Mouse (Mus musculus): ENCODE measurements around the gene 4930544D05Rik. TPM values are rescaled to one million over a fixed set of nuclear protein-coding genes. Genes with fewer than 3 reads are reported as not detected.

Gene 4930544D05Rik
- polyA plus RNA-seq, 1 experiment from 2014 or later, result not detected

GRCm38 (mm10) chr11:70598451-70598953 lies 17.1 kb upstream of the 4930544D05Rik start:
- no peak overlapping the region for H3K4me2 ChIP-seq
- H3K36me3 ChIP-seq, result peaks cover 47% of the 10 kb centered on the region
- DNase-seq (no peak), ATAC-seq (ENCODE audit: low read depth) (no peak)
- no peak overlapping the region for H3K27ac ChIP-seq
- 81% methylated on average over 9 of the region's 9 CpGs for WGBS (ENCODE audit: insufficient replicate concordance)
- peaks cover 39% of the 10 kb centered on the region for H3K4me1 ChIP-seq (replicated peaks)
- H3K27me3 ChIP-seq, result no peaks in the 10 kb centered on the region
- no peaks in the 10 kb centered on the region for H3K9me3 ChIP-seq (replicated peaks)
- H3K9ac ChIP-seq, result no peak overlapping the region
- no peak overlapping the region for H3K4me3 ChIP-seq (replicated peaks)

- H3K4me2 ChIP-seq, result no peak overlapping the region
- DNase-seq, result peak; percentile 44
- H3K36me3 ChIP-seq, result peaks cover 85% of the 10 kb centered on the region
- H3K27ac ChIP-seq, result no peak overlapping the region
- no peak overlapping the region for H3K4me3 ChIP-seq (replicated peaks)
- no peaks in the 10 kb centered on the region for H3K27me3 ChIP-seq
- 66% methylated on average over 14 of the region's 14 CpGs for WGBS (ENCODE audit: insufficient replicate concordance)
- peaks cover 8% of the 10 kb centered on the region; the same call in 1 of the 2 replicates for H3K4me1 ChIP-seq (replicated peaks)
- ATAC-seq (ENCODE audit: low read depth), result no peak
- H3K9ac ChIP-seq, result no peak overlapping the region
- no peaks in the 10 kb centered on the region for H3K9me3 ChIP-seq (replicated peaks)
Measured at GRCm38 (mm10) chr11:70605024-70605566, 10.6 kb upstream of the 4930544D05Rik start.

GRCm38 (mm10) chr11:70606717-70607116 lies 8.9 kb upstream of the 4930544D05Rik start:
- H3K27me3 ChIP-seq, result no peaks in the 10 kb centered on the region
- DNase-seq (no peak), ATAC-seq (ENCODE audit: low read depth) (no peak)
- no peak overlapping the region for H3K4me2 ChIP-seq
- H3K4me3 ChIP-seq (replicated peaks), result no peak overlapping the region
- H3K9ac ChIP-seq, result no peak overlapping the region
- no peaks in the 10 kb centered on the region for H3K9me3 ChIP-seq (replicated peaks)
- peaks cover 84% of the 10 kb centered on the region for H3K36me3 ChIP-seq
- peaks cover 8% of the 10 kb centered on the region; the same call in 1 of the 2 replicates for H3K4me1 ChIP-seq (replicated peaks)
- no peak overlapping the region for H3K27ac ChIP-seq
- WGBS (ENCODE audit: insufficient replicate concordance), result 84% methylated on average over 12 of the region's 12 CpGs

GRCm38 (mm10) chr11:70607611-70608010 lies 8.0 kb upstream of the 4930544D05Rik start:
- H3K4me2 ChIP-seq, result no peak overlapping the region
- H3K27ac ChIP-seq, result no peak overlapping the region
- ATAC-seq (ENCODE audit: low read depth) (no peak), DNase-seq (no peak)
- peaks cover 9% of the 10 kb centered on the region; the same call in 1 of the 2 replicates for H3K4me1 ChIP-seq (replicated peaks)
- WGBS (ENCODE audit: insufficient replicate concordance), result 71% methylated on average over 9 of the region's 9 CpGs
- H3K27me3 ChIP-seq, result no peaks in the 10 kb centered on the region
- no peak overlapping the region for H3K4me3 ChIP-seq (replicated peaks)
- H3K9ac ChIP-seq, result no peak overlapping the region
- no peaks in the 10 kb centered on the region for H3K9me3 ChIP-seq (replicated peaks)
- H3K36me3 ChIP-seq, result peaks cover 85% of the 10 kb centered on the region

GRCm38 (mm10) chr11:70608381-70609066 lies 7.1 kb upstream of the 4930544D05Rik start:
- peaks cover 85% of the 10 kb centered on the region for H3K36me3 ChIP-seq
- H3K4me3 ChIP-seq (replicated peaks), result no peak overlapping the region
- H3K27ac ChIP-seq, result no peak overlapping the region
- WGBS (ENCODE audit: insufficient replicate concordance), result 82% methylated on average over 26 of the region's 26 CpGs
- H3K4me2 ChIP-seq, result no peak overlapping the region
- H3K27me3 ChIP-seq, result no peaks in the 10 kb centered on the region
- peaks cover 16% of the 10 kb centered on the region for H3K4me1 ChIP-seq (replicated peaks)
- H3K9ac ChIP-seq, result no peak overlapping the region
- 0 out of 2 replicates have a peak, but pooled peaks have one; percentile 27 for ATAC-seq (ENCODE audit: low read depth)
- H3K9me3 ChIP-seq (replicated peaks), result no peaks in the 10 kb centered on the region
- DNase-seq, result no peak

GRCm38 (mm10) chr11:70610752-70611151 lies 4.9 kb upstream of the 4930544D05Rik start:
- Histone ChIP-seq H3K27ac (no peak overlapping the region), H3K9ac (no peak overlapping the region), H3K9me3 (replicated peaks) (no peaks in the 10 kb centered on the region), H3K4me2 (no peak overlapping the region), H3K27me3 (0 out of 2 replicates have a peak, but pooled peaks cover under 1% of the 10 kb centered on the region), H3K4me3 (replicated peaks) (no peak overlapping the region), H3K4me1 (replicated peaks) (peaks cover 32% of the 10 kb centered on the region), H3K36me3 (peaks cover 66% of the 10 kb centered on the region)
- 76% methylated on average over 4 of the region's 4 CpGs for WGBS (ENCODE audit: insufficient replicate concordance)
- DNase-seq (no peak), ATAC-seq (ENCODE audit: low read depth) (no peak)

- Histone ChIP-seq H3K4me2 (no peak overlapping the region), H3K4me3 (replicated peaks) (no peak overlapping the region), H3K9ac (no peak overlapping the region), H3K4me1 (replicated peaks) (peaks cover 34% of the 10 kb centered on the region), H3K36me3 (peaks cover 49% of the 10 kb centered on the region), H3K9me3 (replicated peaks) (no peaks in the 10 kb centered on the region), H3K27ac (no peak overlapping the region), H3K27me3 (peaks cover 16% of the 10 kb centered on the region; the same call in 1 of the 2 replicates)
- ATAC-seq (ENCODE audit: low read depth) (no peak), DNase-seq (no peak)
- WGBS (ENCODE audit: insufficient replicate concordance), result 66% methylated on average over 7 of the region's 7 CpGs
Measured at GRCm38 (mm10) chr11:70612505-70612904, 3.1 kb upstream of the 4930544D05Rik start.

GRCm38 (mm10) chr11:70615074-70615473 lies 574 bp upstream of the 4930544D05Rik start:
- peak; percentile 65 for DNase-seq
- Histone ChIP-seq H3K9ac (peak overlapping the region; percentile 65), H3K4me2 (peak overlapping the region; percentile 92), H3K4me3 (replicated peaks) (peak overlapping the region; percentile 59), H3K36me3 (peaks cover 24% of the 10 kb centered on the region), H3K27me3 (peaks cover 16% of the 10 kb centered on the region; the same call in 1 of the 2 replicates), H3K9me3 (replicated peaks) (no peaks in the 10 kb centered on the region), H3K27ac (0 out of 2 replicates have a peak overlapping the region, but pooled peaks have one; percentile 9), H3K4me1 (replicated peaks) (peaks cover 26% of the 10 kb centered on the region)
- WGBS (ENCODE audit: insufficient replicate concordance), result 1% methylated on average over 17 of the region's 17 CpGs
- peak; percentile 83 for ATAC-seq (ENCODE audit: low read depth)

- DNase-seq (no peak), ATAC-seq (ENCODE audit: low read depth) (no peak)
- peaks cover 16% of the 10 kb centered on the region; the same call in 1 of the 2 replicates for H3K27me3 ChIP-seq
Measured at GRCm38 (mm10) chr11:70619101-70619500, 3.5 kb downstream of the 4930544D05Rik start, which contains the start of gene Chrne. Chrne (minus strand) TSS chr11:70619216.

GRCm38 (mm10) chr11:70621972-70622814 lies 6.5 kb downstream of the 4930544D05Rik start:
- Histone ChIP-seq H3K27ac (no peak overlapping the region), H3K9me3 (replicated peaks) (no peaks in the 10 kb centered on the region), H3K27me3 (0 out of 2 replicates have a peak, but pooled peaks cover under 1% of the 10 kb centered on the region), H3K9ac (no peak overlapping the region), H3K4me2 (no peak overlapping the region), H3K4me3 (replicated peaks) (no peak overlapping the region), H3K4me1 (replicated peaks) (peaks cover 16% of the 10 kb centered on the region; the same call in 1 of the 2 replicates), H3K36me3 (no peaks in the 10 kb centered on the region)
- 46% methylated on average over 7 of the region's 7 CpGs for WGBS (ENCODE audit: insufficient replicate concordance)
- DNase-seq (peak; percentile 37), ATAC-seq (ENCODE audit: low read depth) (peak; percentile 78)

More at GRCm38 (mm10) chr11:70619101-70619500, 3.5 kb downstream of the 4930544D05Rik start, which contains the start of gene Chrne:
- H3K4me2 ChIP-seq, result no peak within 1 kb of the TSS
- H3K9me3 ChIP-seq (replicated peaks), result no peaks in the 10 kb centered on the region
- no peaks in the 10 kb centered on the region for H3K36me3 ChIP-seq
- 70% methylated on average over 1 of the region's 1 CpGs for WGBS (ENCODE audit: insufficient replicate concordance)
- H3K9ac ChIP-seq, result no peak within 1 kb of the TSS
- H3K4me3 ChIP-seq (replicated peaks), result no peak within 1 kb of the TSS
- peaks cover 35% of the 10 kb centered on the region for H3K4me1 ChIP-seq (replicated peaks)
- H3K27ac ChIP-seq, result no peak within 1 kb of the TSS
